Mouse (Mus musculus) forebrain, postnatal 0 days (tissue): ENCODE measurements at regions not wholly inside any gene's neighbourhood (a gene's known extent, or its start where the extent isn't known, plus 50 kb on each side); places are given as distances from the start of the nearest gene placed in this dataset.

Experiments
- ATAC-seq: fragments of 200-750 bp; cut with Nextera tagmentation; 2 replicates; pipeline ENCODE4 v1.8.0; 2017; ENCODE audit warnings: mild to moderate bottlenecking, moderate library complexity
- DNase-seq: peaks from one replicate; pipeline ENCODE4 v3.0.0-alpha.2; 2015
- H3K27ac ChIP-seq: fragments of 300-500 bp; sonication (generic); 2 replicates; pipeline ENCODE4 v1.5.1; 2014; ENCODE audit warnings: low read depth, mild to moderate bottlenecking, antibody characterized with exemption, low read length, moderate library complexity, mixed read lengths
- H3K27me3 ChIP-seq: fragments of 300-500 bp; sonication (generic); 2 replicates; pipeline ENCODE4 v1.6.1; 2014; ENCODE audit warnings: mild to moderate bottlenecking, low read length, mixed read lengths; ENCODE audit not compliant: insufficient read depth
- H3K36me3 ChIP-seq: fragments of 300-500 bp; sonication (generic); 2 replicates; pipeline ENCODE4 v1.6.1; 2014; ENCODE audit warnings: mild to moderate bottlenecking, moderate library complexity; ENCODE audit not compliant: insufficient read depth
- H3K4me1 ChIP-seq: fragments of 300-500 bp; sonication (generic); 2 replicates; pipeline ENCODE4 v1.6.1; 2014; ENCODE audit warnings: antibody characterized with exemption; ENCODE audit not compliant: insufficient read depth
- H3K4me2 ChIP-seq: fragments of 300-500 bp; sonication (generic); 2 replicates; pipeline ENCODE4 v1.6.1; 2014; ENCODE audit warnings: low read depth, mild to moderate bottlenecking, moderate library complexity
- H3K4me3 ChIP-seq: fragments of 300-500 bp; sonication (generic); 2 replicates; pipeline ENCODE4 v1.5.1; 2014; ENCODE audit warnings: low read depth, low read length, mixed read lengths
- H3K9ac ChIP-seq: fragments of 300-500 bp; sonication (generic); 2 replicates; pipeline ENCODE4 v1.6.1; 2014; ENCODE audit warnings: mild to moderate bottlenecking
- H3K9me3 ChIP-seq: fragments of 300-500 bp; sonication (generic); 2 replicates; pipeline ENCODE4 v1.6.1; 2016; ENCODE audit warnings: low read length
- CTCF ChIP-seq: sonication (generic); IDR thresholded peaks from 2 replicates; pipeline ENCODE4 v1.5.1; 2016; ENCODE audit warnings: antibody characterized with exemption, control low read depth, low read depth
- WGBS: fragments of 180-500 bp; shearing (Covaris S2); extraction: QIAGEN DNeasy Blood & Tissue Kit; methylation state at CpG from one replicate; pipeline ENCODE4 v1.1.7; 2014; 5-methylcytosine and 5-hydroxymethylcytosine counted together

- 39% methylated on average over 5 of the region's 5 CpGs for WGBS
- no peaks in the 10 kb centered on the region for H3K27me3 ChIP-seq
- no peak for TF ChIP-seq CTCF
- no peak overlapping the region for H3K4me3 ChIP-seq
- H3K9ac ChIP-seq = no peak overlapping the region
- H3K4me2 ChIP-seq = no peak overlapping the region
- ATAC-seq (no peak), DNase-seq (no peak)
- no peaks in the 10 kb centered on the region for H3K9me3 ChIP-seq
- H3K36me3 ChIP-seq = no peaks in the 10 kb centered on the region
- no peaks in the 10 kb centered on the region for H3K4me1 ChIP-seq
- no peak overlapping the region for H3K27ac ChIP-seq
Observed at GRCm38 (mm10) chr13:44221721-44222120, 437.1 kb downstream of the Cd83 start.

GRCm38 (mm10) chr13:44222335-44222734, 437.8 kb downstream of the Cd83 start:
- no peaks in the 10 kb centered on the region for H3K9me3 ChIP-seq
- H3K4me3 ChIP-seq = no peak overlapping the region
- H3K9ac ChIP-seq = no peak overlapping the region
- no peaks in the 10 kb centered on the region for H3K4me1 ChIP-seq
- no peak for ATAC-seq
- TF ChIP-seq CTCF = no peak
- no peak overlapping the region for H3K4me2 ChIP-seq
- no peak for DNase-seq
- no peaks in the 10 kb centered on the region for H3K36me3 ChIP-seq
- no peaks in the 10 kb centered on the region for H3K27me3 ChIP-seq
- no peak overlapping the region for H3K27ac ChIP-seq

GRCm38 (mm10) chr13:44227706-44228459, 443.3 kb downstream of the Cd83 start:
- Histone ChIP-seq H3K4me1 (peaks cover 24% of the 10 kb centered on the region), H3K9ac (no peak overlapping the region), H3K36me3 (no peaks in the 10 kb centered on the region), H3K27me3 (no peaks in the 10 kb centered on the region; the same call in 1 of the 2 replicates), H3K27ac (no peak overlapping the region), H3K4me2 (peak overlapping the region; percentile 32), H3K4me3 (no peak overlapping the region), H3K9me3 (no peaks in the 10 kb centered on the region)
- WGBS = 34% methylated on average over 14 of the region's 14 CpGs
- no peak for TF ChIP-seq CTCF
- DNase-seq = peak; percentile 46
- ATAC-seq = no peak

- WGBS = 5% methylated on average over 16 of the region's 16 CpGs
- no peaks in the 10 kb centered on the region for H3K36me3 ChIP-seq
- H3K27ac ChIP-seq = no peak overlapping the region
- no peaks in the 10 kb centered on the region; the same call in 1 of the 2 replicates for H3K27me3 ChIP-seq
- DNase-seq (peak; percentile 55), ATAC-seq (peak; percentile 61)
- TF ChIP-seq CTCF = no peak
- peaks cover 24% of the 10 kb centered on the region for H3K4me1 ChIP-seq
- H3K4me3 ChIP-seq = no peak overlapping the region
- peak overlapping the region; percentile 32 for H3K4me2 ChIP-seq
- H3K9me3 ChIP-seq = no peaks in the 10 kb centered on the region
- no peak overlapping the region for H3K9ac ChIP-seq
Observed at GRCm38 (mm10) chr13:44228540-44229135, 444.1 kb downstream of the Cd83 start.

GRCm38 (mm10) chr13:44229136-44229611, 444.6 kb downstream of the Cd83 start:
- no peak overlapping the region for H3K9ac ChIP-seq

GRCm38 (mm10) chr13:44231403-44231802, 446.8 kb downstream of the Cd83 start:
- Histone ChIP-seq H3K4me1 (peaks cover 24% of the 10 kb centered on the region), H3K27me3 (no peaks in the 10 kb centered on the region; the same call in 1 of the 2 replicates), H3K4me3 (no peak overlapping the region), H3K36me3 (no peaks in the 10 kb centered on the region), H3K9ac (no peak overlapping the region), H3K4me2 (no peak overlapping the region), H3K9me3 (no peaks in the 10 kb centered on the region), H3K27ac (0 out of 2 replicates have a peak overlapping the region, but pooled peaks have one; percentile 5)
- DNase-seq (peak; percentile 35), ATAC-seq (no peak)
- WGBS = 28% methylated on average over 4 of the region's 4 CpGs
- no peak for TF ChIP-seq CTCF

More at GRCm38 (mm10) chr13:44229136-44229611, 444.6 kb downstream of the Cd83 start:
- 5% methylated on average over 7 of the region's 7 CpGs for WGBS
- Histone ChIP-seq H3K36me3 (no peaks in the 10 kb centered on the region), H3K27me3 (no peaks in the 10 kb centered on the region; the same call in 1 of the 2 replicates), H3K27ac (no peak overlapping the region), H3K4me2 (peak overlapping the region; percentile 32; the same call in 1 of the 2 replicates), H3K4me3 (no peak overlapping the region), H3K9me3 (no peaks in the 10 kb centered on the region), H3K4me1 (peaks cover 24% of the 10 kb centered on the region)
- ATAC-seq = no peak
- DNase-seq = no peak
- no peak for TF ChIP-seq CTCF
